Mouse (Mus musculus) liver, embryonic 12.5 days (tissue): ENCODE data around the gene Cad. TPM values are rescaled to one million over a fixed set of nuclear protein-coding genes. Genes with fewer than 3 reads are reported as not detected.

Experiments used
- polyA plus RNA-seq: library from polyadenylated mRNA; unstranded; fragments of >200 nt; fragmentation: Nextera tagmentation; extraction: Ambion mirVana; gene quantifications from 2 replicates; pipeline ENCODE4 v1.2.1, GENCODE M21; 2016

The Cad gene
- polyA plus RNA-seq, 1 experiment from 2014 or later, result 44.5 TPM

Other genes starting within 250 kb of the Cad start
- gene Mapre3, start 240.1 kb upstream of the Cad start, polyA plus RNA-seq, result 3.0 and 3.4 TPM in 2 replicates
- gene Tmem214, start 186.8 kb upstream of the Cad start, polyA plus RNA-seq, result 55.5 and 56.2 TPM in 2 replicates
- 7.0 and 7.2 TPM in 2 replicates for gene Agbl5, start 166.1 kb upstream of the Cad start, polyA plus RNA-seq
- 374 and 383 TPM in 2 replicates for gene Ost4, start 147.0 kb upstream of the Cad start, polyA plus RNA-seq
- gene Emilin1, start 141.4 kb upstream of the Cad start, polyA plus RNA-seq, result 70.0 and 73.6 TPM in 2 replicates
- gene Khk, start 133.3 kb upstream of the Cad start, polyA plus RNA-seq, result 33.6 and 36.3 TPM in 2 replicates
- gene Cgref1, start 109.2 kb upstream of the Cad start, polyA plus RNA-seq, result 4.2 and 5.1 TPM in 2 replicates
- 110 and 111 TPM in 2 replicates for gene Preb, start 94.4 kb upstream of the Cad start, polyA plus RNA-seq
- 0.06 and 0.08 TPM in 2 replicates for gene Tcf23, start 86.1 kb upstream of the Cad start, polyA plus RNA-seq
- gene Atraid, start 6.5 kb upstream of the Cad start, polyA plus RNA-seq, result 47.4 and 54.5 TPM in 2 replicates
- 6.9 and 7.0 TPM in 2 replicates for gene Slc5a6, start 5.9 kb upstream of the Cad start, polyA plus RNA-seq
- gene Dnajc5g, start 51.5 kb downstream of the Cad start, polyA plus RNA-seq, result not detected in 2 replicates
- 0.26 and 0.48 TPM in 2 replicates for gene Slc30a3, start 53.5 kb downstream of the Cad start, polyA plus RNA-seq
- 0.12 TPM in 1 of 2 replicates, not detected in the other for gene Trim54, start 61.9 kb downstream of the Cad start, polyA plus RNA-seq
- gene Ucn, start 84.0 kb downstream of the Cad start, polyA plus RNA-seq, result not detected in 2 replicates
- 25.8 and 27.0 TPM in 2 replicates for gene Mpv17, start 99.5 kb downstream of the Cad start, polyA plus RNA-seq
- 0.90 and 1.3 TPM in 2 replicates for gene Gm29609, start 125.1 kb downstream of the Cad start, polyA plus RNA-seq
- 51.5 and 53.1 TPM in 2 replicates for gene Gtf3c2, start 125.4 kb downstream of the Cad start, polyA plus RNA-seq
- gene Snx17, start 138.4 kb downstream of the Cad start, polyA plus RNA-seq, result 58.2 and 62.3 TPM in 2 replicates
- 67.2 and 73.1 TPM in 2 replicates for gene Eif2b4, start 138.7 kb downstream of the Cad start, polyA plus RNA-seq
- 4.5 and 7.2 TPM in 2 replicates for gene Zfp513, start 147.5 kb downstream of the Cad start, polyA plus RNA-seq
- 195 and 204 TPM in 2 replicates for gene Ppm1g, start 165.9 kb downstream of the Cad start, polyA plus RNA-seq
- gene Nrbp1, start 186.1 kb downstream of the Cad start, polyA plus RNA-seq, result 60.1 and 64.8 TPM in 2 replicates
- not detected in 2 replicates for gene Gm9970, start 186.5 kb downstream of the Cad start, polyA plus RNA-seq
- 4.6 and 6.1 TPM in 2 replicates for gene Krtcap3, start 196.9 kb downstream of the Cad start, polyA plus RNA-seq
- 8.7 and 10.3 TPM in 2 replicates for gene Ift172, start 236.3 kb downstream of the Cad start, polyA plus RNA-seq
- 13.9 and 15.7 TPM in 2 replicates for gene Fndc4, start 241.3 kb downstream of the Cad start, polyA plus RNA-seq
- gene Gckr, start 242.7 kb downstream of the Cad start, polyA plus RNA-seq, result 10.3 and 11.2 TPM in 2 replicates